Comparison of ENCODE assay signal across 8 mouse cellular contexts in the genomic region with DNA sequence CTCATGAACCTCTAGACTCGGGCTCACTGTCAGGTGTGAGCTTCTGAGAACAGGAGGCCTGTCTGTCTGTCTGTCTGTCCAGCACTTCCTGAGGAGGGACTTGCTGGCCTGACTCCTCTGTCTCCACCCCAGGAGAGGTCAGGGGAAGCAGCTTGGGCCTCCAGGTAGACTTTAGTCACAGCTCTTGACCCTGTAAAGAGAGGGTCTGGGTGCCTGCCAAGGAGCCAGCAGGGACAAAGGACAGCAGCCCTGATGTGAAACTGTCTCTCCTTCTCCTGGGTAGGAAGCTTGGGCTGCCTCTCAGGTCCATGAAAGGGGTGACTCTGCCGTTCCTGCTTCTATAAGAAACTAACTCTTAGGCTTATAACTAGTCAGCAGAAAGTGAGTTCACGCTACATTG.
A peak's percentile ranks its signal among the peaks of the same experiment; 100 is the strongest.
DNase-seq lines count a peak whose midpoint lies in the region; ATAC-seq and TF ChIP-seq lines count a peak whose summit lies in the region.

No protein-coding gene starts in this region.

- peak; percentile 90 for DNase-seq in heart, adult 11 months
- no peak for DNase-seq in heart, adult 8-10 months (ENCODE audit: low spot score)
- DNase-seq in adipocyte (ENCODE audit: low spot score), result peak; percentile 35
- DNase-seq in heart, postnatal 0 days (ENCODE audit: low spot score), result peak; percentile 13
- no peak for DNase-seq in frontal cortex, postnatal 10 days (ENCODE audit: low spot score in 2 of 2)
- DNase-seq in right cerebral cortex, postnatal 36 days (ENCODE audit: low spot score in 2 of 2), result no peak
- DNase-seq in lung, adult 2 months, result no peak

- H3K36me3 ChIP-seq in heart, postnatal 0 days (replicated peaks; ENCODE audit: control insufficient read depth, insufficient read depth, low read length), result no peaks in the 10 kb centered on the region
- H3K36me3 ChIP-seq in limb, embryonic 15.5 days, result no peaks in the 10 kb centered on the region

- no peak for TF ChIP-seq POLR2A in lung, adult 2 months (IDR thresholded peaks at IDR 0.05; ENCODE audit: borderline replicate concordance, extremely low read depth, low read depth, low read length)

- no peaks in the 10 kb centered on the region for H3K9me3 ChIP-seq in heart, postnatal 0 days (replicated peaks; ENCODE audit: control insufficient read depth, low read length)
- no peaks in the 10 kb centered on the region for H3K9me3 ChIP-seq in limb, embryonic 15.5 days

- peak overlapping the region; percentile 58 for H3K27ac ChIP-seq in heart, postnatal 0 days (ENCODE audit: low read depth)
- peak overlapping the region; percentile 57 for H3K27ac ChIP-seq in limb, embryonic 15.5 days

- TF ChIP-seq EP300 in heart, postnatal 0 days (IDR thresholded peaks at IDR 0.05; ENCODE audit: low read depth), result no peak

- H3K4me3 ChIP-seq in heart, postnatal 0 days (ENCODE audit: low read depth, low read length), result no peak overlapping the region
- no peak overlapping the region for H3K4me3 ChIP-seq in limb, embryonic 15.5 days
- H3K4me3 ChIP-seq in lung, adult 2 months (replicated peaks; ENCODE audit: extremely low read depth, low read depth, low read length), result no peak overlapping the region

- H3K4me1 ChIP-seq in heart, postnatal 0 days (ENCODE audit: control insufficient read depth, insufficient read depth), result peaks cover 22% of the 10 kb centered on the region
- H3K4me1 ChIP-seq in limb, embryonic 15.5 days, result peaks cover 24% of the 10 kb centered on the region
- peaks cover 13% of the 10 kb centered on the region for H3K4me1 ChIP-seq in lung, adult 2 months (ENCODE audit: control insufficient read depth, insufficient read depth, low read length)

- no peak for TF ChIP-seq CTCF in heart, postnatal 0 days (IDR thresholded peaks at IDR 0.05; ENCODE audit: low read depth)
- no peak for TF ChIP-seq CTCF in lung, adult 2 months (IDR thresholded peaks at IDR 0.05; ENCODE audit: insufficient read depth, low read length)

- H3K9ac ChIP-seq in heart, postnatal 0 days (replicated peaks; ENCODE audit: low read depth, low read length), result no peak overlapping the region; the same call in 1 of the 2 replicates
- H3K9ac ChIP-seq in limb, embryonic 15.5 days, result no peak overlapping the region

- ATAC-seq in heart, postnatal 0 days (ENCODE audit: insufficient read depth, low read depth), result no peak
- ATAC-seq in limb, embryonic 15.5 days (ENCODE audit: insufficient number of reproducible peaks, low FRiP score, low TSS enrichment, low read depth), result no peak

- H3K4me2 ChIP-seq in heart, postnatal 0 days (ENCODE audit: low read depth, low read length), result no peak overlapping the region
- no peak overlapping the region for H3K4me2 ChIP-seq in limb, embryonic 15.5 days

- H3K27me3 ChIP-seq in heart, postnatal 0 days (ENCODE audit: control insufficient read depth, insufficient read depth, low read length), result no peaks in the 10 kb centered on the region
- no peaks in the 10 kb centered on the region for H3K27me3 ChIP-seq in limb, embryonic 15.5 days

- 65% methylated on average over 3 of the region's 3 CpGs for WGBS in heart, postnatal 0 days
- whole genome bisulfite sequencing in limb, embryonic 15.5 days, result 52% methylated on average over 3 of the region's 3 CpGs
- 53% methylated on average over 3 of the region's 3 CpGs for WGBS in lung, adult 2 months

Comparison
In these comparisons a context has a peak if more than half of its experiments do, and no peak if none do; other contexts are left out.
1. DNase-seq: peak in heart, adult 11 months (single experiment), adipocyte (single experiment) and heart, postnatal 0 days (single experiment); none in heart, adult 8-10 months (single experiment), frontal cortex, postnatal 10 days (0 of 2), right cerebral cortex, postnatal 36 days (0 of 2) and lung, adult 2 months (single experiment).